Mouse (Mus musculus) cerebellum, adult 2 months (tissue): ENCODE measurements at regions not wholly inside any gene's neighbourhood (a gene's known extent, or its start where the extent isn't known, plus 50 kb on each side); places are given as distances from the start of the nearest gene placed in this dataset.

ENCODE experiments used
- CTCF ChIP-seq: fragments of 200-500 bp; IDR thresholded peaks from 2 replicates; pipeline ENCODE4 v1.5.1; 2011; ENCODE audit warnings: low read depth, mild to moderate bottlenecking, control low read depth, low read length, moderate library complexity, borderline replicate concordance; ENCODE audit not compliant: insufficient read depth
- POLR2A ChIP-seq: fragments of 200-500 bp; IDR thresholded peaks from 2 replicates; pipeline ENCODE4 v1.6.1; 2011; ENCODE audit warnings: low read length, control low read depth, borderline replicate concordance; ENCODE audit not compliant: insufficient read depth

GRCm38 (mm10) chr10:118007846-118008245 is 133.8 kb upstream of the Mdm1 start:
- TF ChIP-seq POLR2A: no peak
- TF ChIP-seq CTCF: no peak
